Mouse (Mus musculus) G1E (cell line): Measurements from ENCODE around the gene Izumo1r. TPM values are rescaled to one million over a fixed set of nuclear protein-coding genes. Genes with fewer than 3 reads are reported as not detected.

ENCODE experiments used
- ATAC-seq: 2 replicates; pipeline ENCODE4 v1.8.0; 2016; ENCODE audit warnings: mild to moderate bottlenecking; ENCODE audit not compliant: insufficient number of reproducible peaks, poor library complexity, low FRiP score, severe bottlenecking; ENCODE audit errors: extremely low read depth
- DNase-seq: peaks from one replicate; pipeline ENCODE4 v3.0.0; 2012; ENCODE audit warnings: low spot score
- H3K27me3 ChIP-seq: 2 replicates; pipeline ENCODE4 v1.6.1; 2012; ENCODE audit warnings: mild to moderate bottlenecking, low read length, inconsistent platforms; ENCODE audit not compliant: insufficient read depth
- H3K36me3 ChIP-seq: replicated peaks from 2 replicates; pipeline ENCODE3; 2012; ENCODE audit warnings: mild to moderate bottlenecking, inconsistent platforms
- H3K4me1 ChIP-seq: 2 replicates; pipeline ENCODE4 v1.6.1; 2012; ENCODE audit warnings: low read depth, low read length, inconsistent platforms, mixed read lengths; ENCODE audit not compliant: insufficient read depth
- H3K4me3 ChIP-seq: 2 replicates; pipeline ENCODE4 v1.5.1; 2012; ENCODE audit warnings: low read depth, mild to moderate bottlenecking, inconsistent platforms, low read length, moderate library complexity, mixed read lengths
- H3K9me3 ChIP-seq: replicated peaks from 2 replicates; pipeline ENCODE4 v1.6.1; 2012; ENCODE audit warnings: inconsistent platforms
- CTCF ChIP-seq: IDR thresholded peaks from 2 replicates; pipeline ENCODE4 v1.5.1; 2012; ENCODE audit warnings: low read depth, low read length, inconsistent platforms, mixed read lengths
- GATA1 ChIP-seq: IDR thresholded peaks from 2 replicates; pipeline ENCODE4 v1.6.1; 2012; ENCODE audit warnings: borderline replicate concordance, low read length, inconsistent platforms, mixed read lengths
- GATA2 ChIP-seq: IDR thresholded peaks from 2 replicates; pipeline ENCODE4 v1.6.1; 2012; ENCODE audit warnings: low read depth, low read length, inconsistent platforms, borderline replicate concordance
- POLR2AphosphoS5 ChIP-seq: IDR thresholded peaks from 2 replicates; pipeline ENCODE4 v1.6.1; 2012; ENCODE audit warnings: low read depth, low read length, inconsistent platforms; ENCODE audit not compliant: insufficient replicate concordance
- TAL1 ChIP-seq: conservative IDR thresholded peaks from 2 replicates; pipeline ENCODE4 v1.6.1; 2012; ENCODE audit warnings: low read depth, low read length, inconsistent platforms, mixed read lengths
- polyA plus RNA-seq: library from polyadenylated mRNA; stranded (reverse); fragments of >175 nt; gene quantifications from 2 replicates; pipeline ENCODE4 v1.2.3, GENCODE M21; 2012
- total RNA-seq, 2 experiments: library from RNA; stranded (forward) in 1 of 2; stranded (reverse) in 1 of 2; fragments of 200-1000 nt in 1 of 2; fragments of >200 nt in 1 of 2; fragmentation: Nextera tagmentation in 1 of 2; gene quantifications; 2 replicates each; pipeline ENCODE4 v1.2.3; 2014 to 2017

Izumo1r gene
- total and polyA plus RNA-seq, 3 experiments: 0.11 TPM; not detected in 2

GRCm38 (mm10) chr9:14872181-14872930 lies 31.4 kb downstream of the Izumo1r start:
- no peak for ATAC-seq
- no peak for TF ChIP-seq TAL1
- no peak for TF ChIP-seq CTCF
- no peaks in the 10 kb centered on the region for H3K36me3 ChIP-seq
- no peak overlapping the region for H3K4me3 ChIP-seq
- H3K27me3 ChIP-seq: peaks cover 15% of the 10 kb centered on the region
- no peak for DNase-seq
- H3K4me1 ChIP-seq: no peaks in the 10 kb centered on the region
- H3K9me3 ChIP-seq: no peaks in the 10 kb centered on the region

- H3K9me3 ChIP-seq: no peaks in the 10 kb centered on the region
- DNase-seq (no peak), ATAC-seq (no peak)
- H3K4me3 ChIP-seq: no peak overlapping the region
- H3K27me3 ChIP-seq: peaks cover 14% of the 10 kb centered on the region
- no peak for TF ChIP-seq TAL1
- TF ChIP-seq POLR2AphosphoS5: no peak
- TF ChIP-seq CTCF: no peak
- no peak for TF ChIP-seq GATA2
- TF ChIP-seq GATA1: no peak
- no peaks in the 10 kb centered on the region for H3K36me3 ChIP-seq
- H3K4me1 ChIP-seq: no peaks in the 10 kb centered on the region
Measured at GRCm38 (mm10) chr9:14871536-14871935, 32.2 kb downstream of the Izumo1r start.

DNA sequence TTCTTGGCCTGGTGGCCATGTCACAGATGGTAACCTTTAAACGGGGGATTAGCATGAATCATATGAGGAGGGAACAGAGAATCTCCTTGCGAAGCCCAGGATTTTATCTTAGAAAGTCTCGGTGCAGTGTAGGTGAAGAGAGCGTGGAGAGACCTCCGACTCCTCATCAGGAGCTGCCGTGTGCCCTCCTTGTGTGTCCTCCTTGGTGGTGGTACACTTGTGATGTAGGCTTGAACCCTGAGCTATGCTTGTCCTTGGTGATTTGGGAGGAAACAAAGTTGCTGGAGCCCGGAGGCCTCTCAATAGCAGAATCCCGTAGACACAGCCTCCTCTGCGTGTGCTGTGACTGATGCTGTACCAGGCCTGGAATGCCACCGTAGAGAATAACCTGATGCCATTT lies 32.9 kb downstream of the Izumo1r start:
- ATAC-seq (no peak), DNase-seq (no peak)
- Histone ChIP-seq H3K4me1 (no peaks in the 10 kb centered on the region), H3K4me3 (no peak overlapping the region), H3K27me3 (peaks cover 13% of the 10 kb centered on the region), H3K36me3 (no peaks in the 10 kb centered on the region), H3K9me3 (no peaks in the 10 kb centered on the region)
- TF ChIP-seq GATA2 (no peak), CTCF (no peak), POLR2AphosphoS5 (no peak), GATA1 (no peak), TAL1 (no peak)

DNA sequence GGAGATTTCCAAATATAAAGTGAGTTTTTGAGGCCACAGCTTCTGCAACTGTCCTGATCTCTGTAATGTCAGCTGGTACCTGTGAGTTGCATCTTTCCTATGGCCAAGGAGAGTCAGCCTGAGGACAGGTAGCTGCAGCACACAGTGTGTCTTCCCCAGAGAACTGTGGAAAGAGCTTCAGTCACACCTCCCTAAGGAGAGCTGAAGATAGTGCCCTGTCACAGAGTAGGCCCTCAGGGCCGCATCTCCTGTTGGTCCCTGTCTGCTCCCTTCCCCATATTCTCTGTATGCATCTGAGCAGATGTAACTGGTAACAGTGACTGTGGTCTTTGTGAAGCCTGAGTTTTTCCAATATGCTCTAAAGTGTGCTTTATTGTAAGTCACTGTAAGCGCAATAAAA lies 33.4 kb downstream of the Izumo1r start:
- no peaks in the 10 kb centered on the region for H3K4me1 ChIP-seq
- H3K36me3 ChIP-seq: no peaks in the 10 kb centered on the region
- no peaks in the 10 kb centered on the region for H3K9me3 ChIP-seq
- ATAC-seq (no peak), DNase-seq (no peak)
- H3K27me3 ChIP-seq: peaks cover 9% of the 10 kb centered on the region
- TF ChIP-seq CTCF: no peak
- TF ChIP-seq POLR2AphosphoS5: no peak
- TF ChIP-seq TAL1: no peak
- TF ChIP-seq GATA2: no peak
- TF ChIP-seq GATA1: no peak
- H3K4me3 ChIP-seq: no peak overlapping the region

- Histone ChIP-seq H3K4me1 (no peaks in the 10 kb centered on the region), H3K27me3 (peaks cover 9% of the 10 kb centered on the region), H3K4me3 (no peak overlapping the region), H3K36me3 (no peaks in the 10 kb centered on the region), H3K9me3 (no peaks in the 10 kb centered on the region)
- TF ChIP-seq GATA1 (no peak), POLR2AphosphoS5 (no peak), TAL1 (no peak), CTCF (no peak), GATA2 (no peak)
- no peak for ATAC-seq
- no peak for DNase-seq
Measured at GRCm38 (mm10) chr9:14868326-14868725, 35.4 kb downstream of the Izumo1r start.

DNA sequence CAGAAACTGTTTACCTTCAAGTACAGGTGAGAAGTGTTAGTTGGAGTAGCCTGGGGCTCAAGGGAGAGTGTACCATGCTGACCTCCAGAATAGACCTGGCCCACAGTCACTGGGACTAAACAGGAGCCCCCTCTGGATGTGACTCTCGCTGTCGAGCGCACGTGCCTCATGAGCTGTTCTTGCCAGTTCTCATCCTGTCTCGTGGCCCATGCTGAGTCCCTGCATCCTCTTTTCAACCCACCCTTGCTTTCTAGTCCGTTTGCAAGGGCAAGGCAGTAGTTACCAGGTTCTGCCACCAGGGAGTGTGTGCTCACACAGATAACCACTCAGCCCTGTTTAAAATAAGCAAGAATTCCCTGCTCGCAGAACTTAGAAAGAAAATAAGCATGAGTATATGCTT lies 36.8 kb downstream of the Izumo1r start:
- no peak overlapping the region for H3K4me3 ChIP-seq
- TF ChIP-seq CTCF: no peak
- TF ChIP-seq GATA1: no peak
- TF ChIP-seq POLR2AphosphoS5: no peak
- no peak for TF ChIP-seq TAL1
- TF ChIP-seq GATA2: no peak
- DNase-seq (no peak), ATAC-seq (no peak)
- no peaks in the 10 kb centered on the region for H3K4me1 ChIP-seq
- no peaks in the 10 kb centered on the region for H3K36me3 ChIP-seq
- no peaks in the 10 kb centered on the region for H3K9me3 ChIP-seq
- peaks cover 9% of the 10 kb centered on the region for H3K27me3 ChIP-seq

DNA sequence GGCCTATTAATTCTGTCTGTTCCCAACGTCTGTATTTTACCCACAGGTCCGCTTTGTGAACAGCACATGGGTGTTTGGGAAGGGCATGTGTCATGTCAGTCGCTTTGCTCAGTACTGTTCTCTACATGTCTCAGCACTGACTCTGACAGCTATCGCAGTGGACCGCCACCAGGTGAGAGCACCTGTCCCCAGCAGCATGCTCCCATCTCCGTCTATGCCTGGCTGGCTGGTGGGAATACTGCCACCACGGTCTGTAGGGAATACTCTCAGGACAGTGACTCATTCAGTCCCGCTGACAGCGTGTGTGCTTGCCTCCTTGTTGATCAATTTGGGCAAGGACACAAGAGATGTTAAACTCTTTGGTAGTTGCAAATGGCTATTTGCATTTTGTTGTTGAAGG lies 39.0 kb downstream of the Izumo1r start:
- H3K9me3 ChIP-seq: no peaks in the 10 kb centered on the region
- no peaks in the 10 kb centered on the region for H3K36me3 ChIP-seq
- H3K27me3 ChIP-seq: peaks cover 13% of the 10 kb centered on the region; the same call in 1 of the 2 replicates
- ATAC-seq (no peak), DNase-seq (no peak)
- H3K4me3 ChIP-seq: no peak overlapping the region
- no peak for TF ChIP-seq GATA1
- H3K4me1 ChIP-seq: no peaks in the 10 kb centered on the region
